Mouse (Mus musculus) adrenal gland, adult (tissue): ENCODE results near the gene Rpl3.

ENCODE experiments used
- DNase-seq, 2 experiments: peaks; one replicate each; pipeline ENCODE4 v3.0.0; 2022 to 2023; ENCODE audit warnings: low spot score in 1 of 2; ENCODE audit not compliant: inconsistent age in 2 of 2

The Rpl3 gene

GRCm38 (mm10) chr15:80090741-80091120 lies 937 bp downstream of the Rpl3 start:
- DNase-seq = no peak

- DNase-seq = no peak
Measured at GRCm38 (mm10) chr15:80090155-80090554, 1.5 kb downstream of the Rpl3 start.

GRCm38 (mm10) chr15:80088637-80089036 lies 3.0 kb downstream of the Rpl3 start:
- peak; percentile 90 to 96 for DNase-seq

- peak in 1 of 2 experiments; percentile 70 for DNase-seq
Measured at GRCm38 (mm10) chr15:80087406-80088012, 4.2 kb downstream of the Rpl3 start.

GRCm38 (mm10) chr15:80083740-80084139 lies 7.9 kb downstream of the Rpl3 start:
- no peak for DNase-seq

- peak; percentile 97 to 99 for DNase-seq
Measured at GRCm38 (mm10) chr15:80083276-80083731, 8.4 kb downstream of the Rpl3 start.

GRCm38 (mm10) chr15:80082661-80083275 lies 8.9 kb downstream of the Rpl3 start:
- DNase-seq = no peak

- peak; percentile 76 to 87 for DNase-seq
Measured at GRCm38 (mm10) chr15:80081801-80082546, 9.7 kb downstream of the Rpl3 start.

GRCm38 (mm10) chr15:80080711-80081615 lies 10.7 kb downstream of the Rpl3 start:
- peak in 1 of 2 experiments; percentile 72 for DNase-seq

GRCm38 (mm10) chr15:80079954-80080353 lies 11.7 kb downstream of the Rpl3 start:
- DNase-seq = no peak

GRCm38 (mm10) chr15:80079129-80079668 lies 12.5 kb downstream of the Rpl3 start:
- DNase-seq = no peak

- DNase-seq = no peak
Measured at GRCm38 (mm10) chr15:80078058-80078814, 13.4 kb downstream of the Rpl3 start.

GRCm38 (mm10) chr15:80076338-80077136 lies 15.1 kb downstream of the Rpl3 start:
- peak; percentile 66 to 89 for DNase-seq

GRCm38 (mm10) chr15:80075733-80076337 lies 15.8 kb downstream of the Rpl3 start:
- DNase-seq = no peak

- DNase-seq = no peak
Measured at GRCm38 (mm10) chr15:80075374-80075694, 16.3 kb downstream of the Rpl3 start.

- DNase-seq = no peak
Measured at GRCm38 (mm10) chr15:80074663-80075373, 16.9 kb downstream of the Rpl3 start.

- no peak for DNase-seq
Measured at GRCm38 (mm10) chr15:80073256-80073621, 18.4 kb downstream of the Rpl3 start.

GRCm38 (mm10) chr15:80072579-80073255 lies 19.0 kb downstream of the Rpl3 start:
- no peak for DNase-seq
